Mouse (Mus musculus) spleen, adult 2 months (tissue): ENCODE measurements at regions not wholly inside any gene's neighbourhood (a gene's known extent, or its start where the extent isn't known, plus 50 kb on each side); places are given as distances from the start of the nearest gene placed in this dataset.

Source experiments
- CTCF ChIP-seq: fragments of 200-500 bp; IDR thresholded peaks from 2 replicates; pipeline ENCODE4 v1.5.1; 2011; ENCODE audit warnings: mild to moderate bottlenecking, inconsistent platforms; ENCODE audit not compliant: insufficient read depth, insufficient read length, insufficient replicate concordance; ENCODE audit errors: extremely low read depth
- POLR2A ChIP-seq: fragments of 200-500 bp; IDR thresholded peaks from 2 replicates; pipeline ENCODE4 v1.6.1; 2011; ENCODE audit warnings: low read depth, low read length, inconsistent platforms

DNA sequence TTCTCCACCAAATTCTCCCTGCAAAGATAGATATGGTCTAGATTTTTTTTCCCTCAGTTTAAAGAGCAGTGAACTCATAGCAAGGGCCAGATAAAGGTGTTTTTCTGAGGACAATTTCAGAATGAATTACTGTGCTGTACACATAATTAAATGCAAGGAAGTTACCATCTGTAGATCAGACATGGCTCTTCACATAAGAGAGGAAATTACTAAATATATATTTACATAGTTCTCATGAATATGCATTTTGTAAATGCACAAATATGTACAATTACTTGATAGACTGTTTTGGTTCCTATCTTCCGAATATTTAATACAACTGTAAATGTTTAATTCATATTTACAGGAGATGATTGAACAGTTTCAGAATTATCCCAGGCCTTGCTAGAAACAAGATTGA lies 769.9 kb upstream of the A1bg start:
- TF ChIP-seq POLR2A = no peak
- TF ChIP-seq CTCF = no peak
